Mouse (Mus musculus) fibroblast of lung, adult 2 months (primary cell): ENCODE data around the gene Ffar1.
"Not testable (repeated sequence)": the region's sequence is repeated elsewhere in the genome, so short reads cannot be mapped to it uniquely, and the experiment has no call there.

Experiments used
- DNase-seq: peaks from one replicate; pipeline ENCODE4 v3.0.0-alpha.2; 2011; ENCODE audit warnings: low read depth

Ffar1 gene

DNA sequence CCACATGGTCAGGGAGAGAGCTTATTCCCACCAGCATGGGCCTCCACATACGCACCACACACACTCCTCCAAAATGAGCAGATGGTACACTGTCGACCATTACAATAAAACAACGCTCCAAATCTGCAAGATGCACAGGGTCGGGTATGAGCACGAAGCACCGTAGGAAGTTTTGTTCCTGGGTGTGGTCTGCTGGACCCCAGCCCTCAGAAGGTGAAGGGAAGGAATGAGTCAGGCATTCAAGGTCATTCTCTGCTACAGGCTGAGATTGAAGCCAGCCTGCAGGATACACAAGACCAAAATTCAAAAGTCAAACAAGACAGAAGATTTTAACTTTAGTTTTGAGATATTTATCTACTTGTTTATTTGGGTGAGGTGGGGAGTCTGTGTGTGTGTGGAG, 13.4 kb downstream of the Ffar1 start:
- no peak for DNase-seq

- no peak for DNase-seq
Measured at GRCm38 (mm10) chr7:30847386-30847785, 14.0 kb downstream of the Ffar1 start.

DNA sequence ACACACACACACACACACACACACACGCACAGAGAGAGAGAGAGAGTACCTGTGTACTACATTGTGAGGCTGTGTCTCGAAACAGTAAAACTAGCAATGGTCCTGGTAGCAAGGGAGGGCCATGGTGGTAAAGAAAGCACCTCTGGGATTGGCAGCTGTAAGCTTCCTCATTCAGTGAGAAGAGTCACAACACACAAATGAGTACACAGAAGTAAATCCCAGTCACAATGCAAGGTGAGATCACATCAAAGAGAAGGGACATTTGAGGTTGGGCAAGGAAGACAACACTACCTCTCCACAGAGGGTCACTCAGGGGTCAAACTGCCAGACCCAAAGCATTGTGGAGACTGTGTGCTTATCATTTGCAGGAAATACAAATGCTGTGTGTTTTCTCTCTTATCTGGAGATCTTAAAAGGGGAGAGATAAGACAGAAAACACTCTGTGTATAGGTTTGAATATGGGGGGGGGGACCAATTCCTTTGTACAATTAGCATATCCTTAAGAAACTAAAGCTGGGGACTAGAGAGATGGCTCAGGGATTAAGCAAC, 14.8 kb downstream of the Ffar1 start:
- DNase-seq, result no peak

DNA sequence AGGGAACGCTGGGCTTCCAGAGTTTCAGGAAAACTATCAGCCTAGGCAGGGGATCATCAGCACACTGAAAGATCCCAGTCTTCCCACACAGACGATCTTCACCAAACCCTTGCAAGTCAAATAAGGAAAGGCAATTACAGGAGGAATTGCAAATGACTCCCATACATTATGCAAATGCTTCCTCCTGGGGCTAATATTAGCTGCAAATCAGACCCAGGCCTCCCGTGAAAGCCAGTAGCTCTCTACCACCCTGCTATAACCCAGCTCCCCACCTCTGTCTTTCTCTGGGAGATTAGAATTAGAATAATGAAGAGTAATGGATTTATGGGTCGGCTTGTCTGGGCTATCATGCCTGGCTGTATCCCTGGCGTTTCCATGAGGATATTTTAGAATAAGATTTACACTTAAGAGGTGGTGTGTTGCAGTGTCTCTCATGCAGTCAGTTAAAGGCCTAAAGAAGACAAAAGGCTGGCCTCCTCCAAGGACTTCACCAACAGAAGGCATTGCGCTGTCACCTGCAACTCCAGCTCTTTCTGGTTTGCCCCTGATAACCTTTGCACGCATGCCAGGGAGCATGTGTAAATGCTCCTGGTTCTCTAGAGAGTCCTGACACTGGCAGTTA, 16.6 kb downstream of the Ffar1 start:
- DNase-seq, result no peak

- DNase-seq, result no peak
Measured at GRCm38 (mm10) chr7:30842092-30842491, 19.3 kb downstream of the Ffar1 start.

DNA sequence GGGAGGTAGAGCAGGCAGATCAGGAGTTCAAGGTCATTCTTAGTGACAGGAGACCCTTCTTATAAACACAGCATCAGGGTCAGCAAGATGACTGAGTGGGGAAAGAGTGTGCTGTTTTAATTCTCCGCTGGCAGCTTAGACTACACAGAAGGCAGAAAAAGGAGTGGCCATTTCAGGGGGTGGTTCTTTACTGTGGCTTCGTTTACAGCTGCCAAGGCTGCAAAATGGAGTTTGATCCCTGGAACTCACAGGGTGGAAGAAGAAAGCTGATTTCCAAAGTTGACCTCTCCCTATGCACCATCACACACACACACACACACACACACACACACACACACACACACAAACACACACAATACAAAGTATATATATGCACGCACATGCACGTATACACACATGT, 20.0 kb downstream of the Ffar1 start:
- DNase-seq, result no peak

DNA sequence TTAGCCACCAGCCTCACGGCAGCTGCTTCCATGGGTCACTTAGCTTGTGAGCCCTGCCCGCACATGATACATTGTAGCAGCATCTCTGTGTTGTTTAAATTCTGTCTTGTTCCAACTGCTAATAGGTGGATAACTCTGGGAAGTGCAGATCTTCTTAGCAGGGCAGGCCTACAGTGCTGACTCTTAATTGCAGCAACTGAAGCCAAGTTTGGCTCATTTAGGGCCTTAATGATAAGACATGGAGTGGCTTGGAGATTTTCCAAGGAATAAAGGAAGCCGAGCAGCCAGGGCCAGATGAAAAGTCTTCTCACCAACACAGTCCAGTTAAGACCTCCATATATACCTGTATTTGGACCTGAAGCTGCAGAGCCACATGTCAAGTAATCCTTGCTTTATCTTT, 21.1 kb downstream of the Ffar1 start:
- no peak for DNase-seq

DNA sequence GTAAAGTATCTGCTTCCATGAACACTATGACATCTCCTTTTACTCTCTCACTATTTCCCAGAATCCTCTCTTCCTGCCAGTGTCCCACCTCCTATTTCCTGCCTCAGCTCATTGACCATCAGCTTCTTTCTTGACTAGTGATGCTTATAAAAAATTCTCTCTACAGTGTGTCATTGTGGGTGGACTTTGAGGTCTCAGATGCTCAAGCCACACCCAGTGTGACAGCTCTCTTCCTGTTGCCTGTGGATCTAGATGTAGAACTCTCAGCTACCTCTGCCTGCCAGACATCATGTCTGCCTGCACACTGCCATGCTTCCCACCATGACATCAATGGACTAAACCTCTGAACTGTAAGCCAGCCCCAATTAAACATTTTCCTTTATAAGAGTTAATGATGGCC, 24.1 kb downstream of the Ffar1 start:
- DNase-seq, result no peak

- DNase-seq, result not testable (repeated sequence)
Measured at GRCm38 (mm10) chr7:30832684-30833083, 28.7 kb downstream of the Ffar1 start.

- DNase-seq, result no peak
Measured at GRCm38 (mm10) chr7:30832261-30832660, 29.1 kb downstream of the Ffar1 start.

- no peak for DNase-seq
Measured at GRCm38 (mm10) chr7:30829428-30829827, 31.9 kb downstream of the Ffar1 start.

DNA sequence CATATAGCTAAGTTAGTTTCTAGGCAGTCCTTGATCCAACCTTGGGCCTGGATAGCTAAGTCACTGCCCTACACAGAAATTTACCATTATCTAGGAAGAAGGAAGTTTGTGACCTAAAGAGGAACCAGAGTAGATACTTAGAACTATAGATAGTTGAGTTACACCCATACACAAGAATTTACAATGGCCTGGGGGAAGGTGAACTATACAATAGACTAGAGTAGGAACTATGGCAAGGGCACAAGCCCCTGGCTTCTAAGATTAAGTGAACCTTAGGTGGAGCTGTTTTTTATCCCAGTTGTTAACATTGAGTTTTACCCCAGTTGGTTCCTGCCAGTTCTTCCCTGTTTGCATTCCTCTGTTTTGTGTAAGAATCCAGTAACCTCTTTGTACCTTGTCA, 32.5 kb downstream of the Ffar1 start:
- not testable (repeated sequence) for DNase-seq

DNA sequence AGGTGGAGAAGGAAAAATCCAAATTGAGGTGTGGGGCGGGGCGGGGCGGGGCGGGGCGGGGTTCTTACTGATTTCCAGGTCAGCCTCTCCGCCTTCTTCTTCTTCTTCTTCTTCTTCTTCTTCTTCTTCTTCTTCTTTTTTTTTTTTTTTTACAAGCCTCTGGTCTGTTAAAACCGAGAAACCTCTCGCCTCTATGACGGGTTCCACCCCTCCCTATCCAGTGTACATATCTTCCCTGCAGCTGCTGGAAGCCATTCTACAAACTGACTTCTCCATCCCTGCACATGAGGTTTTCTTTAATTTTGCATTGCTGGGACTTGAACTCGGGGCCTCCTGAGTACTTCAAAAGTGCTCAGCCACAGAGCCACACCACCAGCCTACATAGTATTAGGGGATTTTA, 34.7 kb downstream of the Ffar1 start:
- DNase-seq, result no peak

DNA sequence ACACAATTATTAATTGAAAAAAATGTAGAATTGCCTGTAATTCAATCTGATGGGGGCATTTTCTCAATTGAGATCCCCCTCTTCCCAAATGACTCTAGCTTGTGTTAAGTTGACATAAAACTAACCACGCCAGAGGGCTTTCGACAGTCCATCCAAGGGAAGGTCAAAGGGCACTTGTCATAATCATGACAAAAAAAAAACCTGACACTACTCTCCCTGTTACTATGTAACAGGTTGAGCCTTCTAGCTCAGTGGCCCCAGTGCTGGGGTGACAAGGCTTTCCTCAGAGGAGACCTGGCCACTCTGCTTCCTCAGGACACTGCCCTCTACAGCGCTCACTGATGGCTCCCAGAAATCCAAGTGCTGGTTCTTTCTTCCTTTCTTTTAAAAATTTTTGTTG, 37.1 kb downstream of the Ffar1 start:
- DNase-seq, result no peak

GRCm38 (mm10) chr7:30823675-30824074, 37.7 kb downstream of the Ffar1 start, which contains the start of gene Ffar2:
Gene Ffar2 (minus strand): TSS chr7:30823775.
- no peak for DNase-seq

GRCm38 (mm10) chr7:30821532-30821931, 39.8 kb downstream of the Ffar1 start:
- no peak for DNase-seq

DNA sequence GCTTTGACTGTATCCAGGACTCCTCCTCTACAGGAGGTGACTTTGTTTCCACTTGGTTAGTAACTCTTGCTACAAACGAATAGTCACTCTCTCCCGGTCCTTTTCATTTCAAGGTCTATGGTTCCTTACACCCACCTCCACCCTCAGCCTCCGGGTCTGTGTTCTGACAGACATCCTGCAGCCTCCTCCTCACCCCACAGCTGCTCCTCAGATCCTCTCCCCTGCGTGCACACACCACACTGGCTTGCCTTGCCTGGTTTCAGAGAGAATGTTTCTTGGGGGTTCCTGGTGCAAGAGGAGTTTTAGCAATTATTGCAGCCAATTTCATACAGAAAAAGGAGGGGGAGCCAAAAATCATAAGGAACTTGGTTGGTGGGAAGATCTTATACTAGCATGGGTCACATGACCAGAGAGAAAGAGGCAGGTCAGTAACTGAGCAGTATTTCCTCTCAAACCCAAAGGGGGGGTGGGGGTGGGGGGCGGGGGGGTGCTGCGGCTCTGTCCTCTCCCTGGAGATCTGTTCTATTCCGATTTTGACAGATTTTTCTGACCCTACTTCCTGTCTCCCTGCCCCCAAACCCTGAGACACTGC, 40.4 kb downstream of the Ffar1 start:
- DNase-seq, result no peak

DNA sequence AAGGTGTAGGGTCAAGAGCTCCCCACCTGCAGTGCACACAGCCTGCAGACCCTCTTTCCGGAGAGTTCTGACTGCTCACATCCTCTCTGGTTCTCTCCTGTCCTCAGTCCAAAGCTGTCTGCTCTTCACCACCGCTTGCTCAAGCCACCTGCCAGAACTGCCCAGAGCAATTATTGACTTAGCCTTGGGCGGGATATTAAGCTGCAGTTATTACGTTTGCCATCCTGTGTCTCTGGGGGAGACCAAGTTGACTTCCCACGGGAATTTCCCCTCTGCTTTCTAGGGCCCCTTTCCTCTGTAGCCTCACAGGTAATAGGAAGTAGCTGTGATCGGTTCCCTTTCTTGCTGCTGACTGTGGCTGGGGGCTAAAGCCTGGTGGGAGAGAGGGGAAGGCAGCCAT, 41.2 kb downstream of the Ffar1 start:
- no peak for DNase-seq

GRCm38 (mm10) chr7:30812291-30812807, 49.0 kb downstream of the Ffar1 start:
- DNase-seq, result no peak

DNA sequence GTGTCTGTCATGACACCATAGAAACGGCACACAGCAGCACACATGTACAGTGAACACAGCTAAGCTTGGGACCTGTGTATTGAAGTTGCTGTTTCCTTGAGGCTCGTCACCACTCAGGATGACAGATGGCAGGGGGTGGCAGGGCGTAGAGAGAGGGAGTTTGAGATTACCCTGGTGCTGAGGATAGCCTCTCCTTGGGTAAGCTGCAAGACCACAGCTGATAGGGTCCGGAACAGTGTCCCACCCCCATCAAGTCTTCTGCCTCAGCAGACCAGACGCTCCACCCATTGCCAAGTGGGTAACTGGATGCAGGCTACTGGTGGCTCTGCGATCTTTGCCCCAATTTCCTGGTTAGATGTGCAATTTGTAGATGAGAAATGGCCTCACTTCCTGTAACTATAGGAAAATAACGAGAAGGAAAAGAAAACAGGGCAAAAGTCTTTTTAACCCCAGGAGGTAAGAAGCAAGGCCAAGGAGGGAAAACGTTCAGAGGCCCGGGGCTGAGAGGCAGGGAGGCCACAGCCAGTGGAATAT, 49.5 kb downstream of the Ffar1 start:
- DNase-seq, result no peak

DNA sequence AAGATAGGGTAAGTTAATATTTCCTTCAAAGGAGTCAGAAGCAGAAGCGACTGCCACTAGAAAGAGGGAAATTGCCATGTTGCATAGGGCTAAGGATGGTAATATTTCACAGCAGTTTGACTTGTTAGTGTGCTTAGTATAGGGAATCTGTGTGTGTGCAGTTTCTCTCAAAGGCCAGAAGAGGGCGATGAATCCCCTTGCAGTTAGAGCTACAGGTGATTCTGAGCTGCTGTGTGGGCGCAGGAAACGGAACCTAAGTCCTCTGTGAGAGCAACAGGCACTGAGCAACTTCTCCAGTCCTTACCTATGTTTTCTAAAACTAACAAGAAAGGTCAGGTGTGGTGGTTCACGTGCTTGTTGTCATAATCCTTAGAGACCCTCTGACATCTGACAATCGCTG, 51.0 kb downstream of the Ffar1 start:
- DNase-seq, result no peak
